Mouse (Mus musculus) E14TG2a.4 (cell line): Measurements from ENCODE around the gene 4930412O13Rik.

Source experiments
- H3K27me3 ChIP-seq: 2 replicates; pipeline ENCODE4 v1.6.1; 2014; ENCODE audit warnings: low read length, control low read depth; ENCODE audit not compliant: insufficient read depth
- H3K36me3 ChIP-seq: 2 replicates; pipeline ENCODE4 v1.6.1; 2014; ENCODE audit warnings: low read length, control low read depth; ENCODE audit not compliant: insufficient read depth
- H3K4me1 ChIP-seq: replicated peaks from 2 replicates; pipeline ENCODE4 v1.6.1; 2014; ENCODE audit warnings: low read depth, low read length, control low read depth
- H3K4me3 ChIP-seq: replicated peaks from 2 replicates; pipeline ENCODE4 v1.5.1; 2014; ENCODE audit warnings: mild to moderate bottlenecking, low read length
- H3K9me3 ChIP-seq: 2 replicates; pipeline ENCODE4 v1.6.1; 2014; ENCODE audit warnings: low read length, control low read depth
- CTCF ChIP-seq: conservative IDR thresholded peaks from 2 replicates; pipeline ENCODE4 v1.5.1; 2014; ENCODE audit warnings: low read length
- NANOG ChIP-seq: IDR thresholded peaks from 2 replicates; pipeline ENCODE4 v1.6.1; 2014; ENCODE audit warnings: borderline replicate concordance, low read length, mixed read lengths
- POU5F1 ChIP-seq: IDR thresholded peaks from 2 replicates; pipeline ENCODE4 v1.6.1; 2014; ENCODE audit warnings: low read length, borderline replicate concordance

The 4930412O13Rik gene

DNA sequence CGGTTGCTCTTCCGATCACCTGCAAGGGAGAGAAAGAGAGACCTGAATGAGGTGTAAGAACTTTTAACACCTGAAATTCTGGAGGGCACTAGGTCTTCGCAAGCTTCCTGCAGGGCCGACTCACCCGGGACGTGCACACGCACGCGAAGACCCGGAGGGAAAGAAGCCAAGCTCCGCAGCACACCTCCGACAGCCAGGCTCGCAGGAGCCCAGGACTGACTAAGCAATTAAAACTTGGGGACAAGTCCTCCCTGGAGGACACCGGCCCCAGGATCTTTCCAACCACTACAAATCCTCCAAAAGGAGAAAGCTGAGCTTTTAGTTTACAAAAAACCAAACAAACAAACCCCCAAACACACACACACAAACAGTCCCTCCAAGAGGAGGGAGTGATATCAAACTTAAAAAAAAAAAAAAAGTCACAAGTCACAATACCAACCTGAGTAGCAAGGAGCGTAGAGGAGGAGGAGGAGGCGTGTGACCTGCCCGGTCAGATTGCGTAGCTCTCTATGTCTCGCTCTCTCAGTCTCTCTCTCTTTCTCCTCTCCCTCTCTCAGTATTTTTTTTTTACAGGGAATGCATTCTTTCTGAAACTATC is 3.0 kb upstream of the 4930412O13Rik start:
- no peaks in the 10 kb centered on the region for H3K36me3 ChIP-seq
- no peak for TF ChIP-seq CTCF
- TF ChIP-seq NANOG = no peak
- no peak for TF ChIP-seq POU5F1
- H3K9me3 ChIP-seq = no peaks in the 10 kb centered on the region
- peaks cover 98% of the 10 kb centered on the region for H3K27me3 ChIP-seq
- H3K4me3 ChIP-seq = peak overlapping the region; percentile 76
- peaks cover 73% of the 10 kb centered on the region for H3K4me1 ChIP-seq

DNA sequence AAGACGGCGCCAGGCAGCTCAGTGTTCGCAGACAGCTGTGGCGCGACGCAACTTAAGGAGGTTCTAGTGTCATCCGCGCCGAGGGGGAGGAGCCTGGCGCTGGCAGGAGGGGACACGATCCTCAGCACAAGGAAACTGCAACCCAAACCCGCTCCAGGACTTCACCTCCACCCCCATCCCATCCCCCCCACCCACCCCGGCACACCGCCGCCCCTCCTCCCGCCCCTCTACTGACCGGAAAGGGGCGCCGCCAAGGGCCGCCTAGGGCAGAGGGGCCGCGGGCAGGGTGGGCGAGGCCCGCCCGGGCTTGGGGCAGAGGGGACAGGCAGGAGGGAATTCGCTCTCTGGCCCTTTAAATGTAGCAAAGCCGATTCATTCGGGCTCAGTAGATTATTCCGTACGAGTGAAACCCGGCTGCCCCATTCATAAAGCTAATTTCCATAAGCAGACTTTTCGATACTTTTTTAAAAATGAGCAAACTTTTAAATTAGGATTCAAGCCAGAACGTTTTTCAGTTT is 2.4 kb upstream of the 4930412O13Rik start:
- H3K36me3 ChIP-seq = no peaks in the 10 kb centered on the region
- H3K27me3 ChIP-seq = peaks cover 98% of the 10 kb centered on the region
- H3K4me3 ChIP-seq = peak overlapping the region; percentile 76
- peaks cover 78% of the 10 kb centered on the region for H3K4me1 ChIP-seq
- no peak for TF ChIP-seq POU5F1
- TF ChIP-seq CTCF = no peak
- H3K9me3 ChIP-seq = no peaks in the 10 kb centered on the region

DNA sequence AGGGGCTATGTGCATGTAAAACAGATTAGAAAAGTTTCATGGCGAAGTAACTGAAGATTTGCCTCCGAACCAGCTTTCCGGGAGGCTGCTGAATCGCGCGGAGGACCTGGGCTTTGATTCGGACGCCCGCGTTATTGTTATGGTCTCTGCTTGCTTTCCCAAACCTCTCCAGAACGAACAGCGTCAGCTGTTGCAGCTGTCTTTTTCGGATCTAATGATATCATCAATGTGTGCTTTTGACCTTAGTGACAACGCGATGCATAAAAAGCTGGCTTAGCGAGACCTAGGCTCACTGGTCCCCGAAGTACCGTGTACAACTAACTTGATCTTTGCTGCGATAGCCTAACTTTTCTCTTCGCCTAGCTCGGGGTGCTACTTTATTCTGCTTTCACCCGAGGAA is 2.0 kb upstream of the 4930412O13Rik start:
- no peak for TF ChIP-seq NANOG
- no peak for TF ChIP-seq CTCF
- TF ChIP-seq POU5F1 = no peak
- Histone ChIP-seq H3K27me3 (peaks cover 98% of the 10 kb centered on the region), H3K4me1 (peaks cover 77% of the 10 kb centered on the region), H3K36me3 (no peaks in the 10 kb centered on the region), H3K4me3 (peak overlapping the region; percentile 76), H3K9me3 (no peaks in the 10 kb centered on the region)

DNA sequence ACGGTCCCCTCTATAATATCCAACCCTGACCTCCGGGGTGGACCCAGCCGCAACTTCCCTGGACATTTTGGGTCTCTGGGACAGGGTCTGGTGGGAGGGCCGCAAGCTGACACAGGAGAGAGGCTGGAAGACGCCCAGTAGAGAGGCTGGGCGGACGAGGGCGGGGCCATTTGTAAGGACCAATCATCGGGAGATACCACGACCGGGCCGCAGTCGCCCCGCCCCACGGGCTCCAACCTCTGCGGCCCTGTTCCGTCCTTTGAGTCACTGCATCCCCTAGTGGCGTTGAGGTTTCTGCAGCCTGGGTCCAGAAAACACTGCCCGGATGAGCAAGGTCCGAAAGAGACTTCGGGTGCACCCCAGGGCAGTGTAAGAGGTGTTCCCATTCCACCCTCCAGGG is 1.6 kb upstream of the 4930412O13Rik start:
- H3K36me3 ChIP-seq = no peaks in the 10 kb centered on the region
- H3K9me3 ChIP-seq = no peaks in the 10 kb centered on the region
- peaks cover 98% of the 10 kb centered on the region for H3K27me3 ChIP-seq
- peak overlapping the region; percentile 76 for H3K4me3 ChIP-seq
- H3K4me1 ChIP-seq = peaks cover 76% of the 10 kb centered on the region
- TF ChIP-seq CTCF (peak; percentile 84), NANOG (no peak), POU5F1 (no peak)

DNA sequence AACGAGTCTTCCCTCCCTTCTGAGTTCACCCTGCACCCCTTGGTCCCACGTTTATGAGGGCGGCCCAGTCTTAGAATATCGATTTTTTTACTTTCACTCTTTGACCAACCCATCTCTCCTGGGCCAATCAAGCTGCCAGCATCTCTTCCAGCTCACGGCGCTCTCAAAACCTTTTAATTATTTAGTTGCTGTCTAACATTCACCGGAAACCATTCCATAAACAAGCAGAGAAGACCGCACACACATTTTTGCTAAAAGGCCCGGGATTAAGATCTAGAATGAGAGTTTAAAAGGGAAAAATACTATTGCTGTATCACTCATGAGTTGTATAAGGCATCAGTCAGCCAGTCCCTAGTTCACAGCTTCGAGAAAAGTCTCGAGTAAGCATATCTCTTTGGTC is 781 bp upstream of the 4930412O13Rik start:
- H3K36me3 ChIP-seq = no peaks in the 10 kb centered on the region
- no peak overlapping the region for H3K4me3 ChIP-seq
- TF ChIP-seq POU5F1 (no peak), NANOG (no peak), CTCF (no peak)

DNA sequence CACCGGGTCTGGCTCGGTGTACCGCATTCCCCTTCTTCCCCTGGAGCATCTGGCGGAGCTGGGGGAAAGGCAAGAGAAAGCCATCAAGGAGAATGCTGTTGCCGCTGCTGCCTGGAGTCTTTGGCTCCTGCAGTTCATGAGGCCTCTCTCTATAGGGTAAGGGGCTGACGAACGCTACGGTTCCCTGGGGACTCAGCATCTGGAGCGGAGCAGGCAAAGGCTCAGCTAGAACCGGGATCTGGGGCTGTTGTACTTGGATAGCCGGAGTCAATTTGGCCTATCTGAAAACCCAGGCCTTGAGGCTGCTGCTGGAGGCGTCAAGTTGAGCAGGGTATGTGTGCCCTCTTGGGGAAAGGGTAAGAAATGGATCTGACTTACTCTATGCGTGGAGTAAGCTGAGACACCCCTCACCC is 565 bp downstream of the 4930412O13Rik start:
- Histone ChIP-seq H3K36me3 (no peaks in the 10 kb centered on the region), H3K27me3 (peaks cover 98% of the 10 kb centered on the region), H3K4me1 (peaks cover 74% of the 10 kb centered on the region), H3K9me3 (no peaks in the 10 kb centered on the region), H3K4me3 (peak overlapping the region; percentile 65)
- TF ChIP-seq POU5F1 (no peak), NANOG (no peak), CTCF (no peak)

More for the DNA sequence above, 781 bp upstream of the 4930412O13Rik start:
- Histone ChIP-seq H3K9me3 (no peaks in the 10 kb centered on the region), H3K4me1 (peaks cover 75% of the 10 kb centered on the region), H3K27me3 (peaks cover 98% of the 10 kb centered on the region)

DNA sequence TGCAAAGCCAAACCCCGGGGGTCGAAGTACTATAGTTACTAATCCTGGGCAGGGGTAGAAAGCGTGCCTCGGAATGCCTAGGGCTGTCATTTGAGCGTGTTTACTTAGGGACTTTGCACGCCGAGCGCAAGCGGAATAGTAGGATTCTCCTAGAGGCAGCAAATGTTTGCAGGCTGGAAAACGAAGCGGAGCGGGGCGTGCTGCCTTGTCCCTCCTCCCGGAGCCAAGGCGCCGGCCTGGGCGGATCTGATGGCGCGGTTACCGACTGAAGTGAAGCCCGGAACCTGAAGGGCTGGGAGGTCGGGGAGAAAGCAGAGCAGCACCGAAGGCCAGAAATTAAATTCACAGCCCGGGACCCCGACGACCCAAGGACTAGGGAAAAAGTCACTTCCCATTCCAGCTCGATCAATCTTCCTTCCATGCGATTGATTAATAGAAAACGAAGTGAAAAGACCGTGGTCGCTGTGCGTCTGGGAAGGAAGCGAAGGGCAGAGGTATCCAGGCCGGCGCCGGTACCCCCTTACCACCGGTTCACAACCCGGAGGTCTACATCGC is 1.4 kb downstream of the 4930412O13Rik start:
- no peaks in the 10 kb centered on the region for H3K36me3 ChIP-seq
- H3K4me3 ChIP-seq = peak overlapping the region; percentile 51
- TF ChIP-seq CTCF (no peak), NANOG (no peak), POU5F1 (no peak)
- peaks cover 68% of the 10 kb centered on the region for H3K4me1 ChIP-seq
- H3K27me3 ChIP-seq = peaks cover 98% of the 10 kb centered on the region
- H3K9me3 ChIP-seq = no peaks in the 10 kb centered on the region

DNA sequence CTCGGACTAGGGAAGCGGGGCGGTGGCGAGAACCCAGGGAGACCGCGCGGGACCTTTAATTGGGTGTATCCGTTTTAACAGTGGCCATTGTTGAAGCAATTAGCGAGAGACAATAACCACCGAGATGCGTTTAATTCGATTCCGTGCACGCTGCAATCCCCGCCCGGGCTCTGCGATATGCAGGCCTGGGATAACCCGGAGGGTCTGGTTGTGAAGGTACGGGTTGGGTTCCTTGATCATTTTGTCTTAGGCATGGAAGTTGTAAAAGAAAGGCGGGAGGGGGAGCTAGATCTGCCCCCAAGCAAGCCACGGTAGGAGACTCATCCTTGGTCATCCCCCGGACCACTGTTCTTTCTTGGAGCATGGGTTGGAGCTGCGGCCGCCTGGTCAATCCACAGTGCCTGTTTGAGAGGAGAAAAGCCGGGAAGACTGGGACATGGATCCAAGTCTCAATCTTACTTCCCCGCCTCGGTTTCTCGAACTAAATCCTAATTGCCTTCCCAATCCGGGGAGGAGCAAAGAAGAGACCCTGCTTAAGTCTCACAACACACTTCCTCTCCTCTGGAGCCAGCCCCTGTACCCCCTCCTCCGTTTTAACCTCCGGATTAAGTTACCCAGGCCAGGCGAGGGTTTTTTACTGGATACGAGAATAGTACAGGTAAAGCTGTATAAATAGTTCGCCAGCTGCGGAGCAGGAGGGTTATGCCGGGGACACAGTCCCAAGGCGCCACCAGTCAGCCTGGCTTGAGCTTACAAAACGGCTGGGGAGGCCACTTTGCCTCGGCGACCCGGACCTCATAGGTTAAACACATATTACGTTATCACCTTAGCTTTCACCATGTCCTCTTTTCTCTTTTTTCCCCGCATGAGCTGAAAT is 2.1 kb downstream of the 4930412O13Rik start:
- Histone ChIP-seq H3K36me3 (no peaks in the 10 kb centered on the region), H3K9me3 (no peaks in the 10 kb centered on the region), H3K27me3 (peaks cover 98% of the 10 kb centered on the region), H3K4me1 (peaks cover 67% of the 10 kb centered on the region), H3K4me3 (peak overlapping the region; percentile 51)
- TF ChIP-seq CTCF = no peak
- TF ChIP-seq POU5F1 = no peak
- TF ChIP-seq NANOG = no peak; the same call in 1 of the 2 replicates
